Mouse (Mus musculus) spleen, postnatal 36 days (tissue): ENCODE results near the gene Cdk6.
"Not testable (repeated sequence)": the region's sequence is repeated elsewhere in the genome, so short reads cannot be mapped to it uniquely, and the experiment has no call there.

Experiments
- DNase-seq, 2 experiments: peaks; one replicate each; pipeline ENCODE4 v3.0.0; 2022; ENCODE audit warnings: low spot score in 2 of 2, mixed read lengths in 1 of 2

The Cdk6 gene

GRCm38 (mm10) chr5:3420832-3421228 lies 79.5 kb downstream of the Cdk6 start:
- peak; percentile 14 to 17 for DNase-seq

GRCm38 (mm10) chr5:3433131-3433700 lies 91.9 kb downstream of the Cdk6 start:
- DNase-seq, result not testable (repeated sequence)

GRCm38 (mm10) chr5:3434105-3434504 lies 92.8 kb downstream of the Cdk6 start:
- not testable (repeated sequence) for DNase-seq

GRCm38 (mm10) chr5:3438453-3439003 lies 97.2 kb downstream of the Cdk6 start:
- not testable (repeated sequence) for DNase-seq

GRCm38 (mm10) chr5:3439386-3439785 lies 98.1 kb downstream of the Cdk6 start:
- DNase-seq, result not testable (repeated sequence)

GRCm38 (mm10) chr5:3442524-3442923 lies 101.2 kb downstream of the Cdk6 start:
- not testable (repeated sequence) for DNase-seq

GRCm38 (mm10) chr5:3451233-3451632 lies 109.9 kb downstream of the Cdk6 start:
- DNase-seq, result not testable (repeated sequence)

GRCm38 (mm10) chr5:3453946-3454345 lies 112.7 kb downstream of the Cdk6 start:
- DNase-seq, result not testable (repeated sequence)

GRCm38 (mm10) chr5:3460907-3461306 lies 119.6 kb downstream of the Cdk6 start:
- DNase-seq, result peak; percentile 35 to 45

- no peak for DNase-seq
These were observed 120.1 kb downstream of the Cdk6 start for GRCm38 (mm10) chr5:3461401-3461800.

GRCm38 (mm10) chr5:3462897-3463757 lies 121.8 kb downstream of the Cdk6 start:
- no peak for DNase-seq

GRCm38 (mm10) chr5:3463758-3464157 lies 122.5 kb downstream of the Cdk6 start:
- no peak for DNase-seq

- no peak for DNase-seq
These were observed 125.0 kb downstream of the Cdk6 start for GRCm38 (mm10) chr5:3466069-3466877.

GRCm38 (mm10) chr5:3470866-3471265 lies 129.6 kb downstream of the Cdk6 start:
- DNase-seq, result no peak

- DNase-seq, result no peak
These were observed 131.2 kb downstream of the Cdk6 start for GRCm38 (mm10) chr5:3472311-3473156.

GRCm38 (mm10) chr5:3477711-3478110 lies 136.4 kb downstream of the Cdk6 start:
- DNase-seq, result no peak

GRCm38 (mm10) chr5:3478216-3478615 lies 136.9 kb downstream of the Cdk6 start:
- no peak for DNase-seq

GRCm38 (mm10) chr5:3479016-3479795 lies 137.9 kb downstream of the Cdk6 start:
- DNase-seq, result no peak

GRCm38 (mm10) chr5:3480637-3481395 lies 139.5 kb downstream of the Cdk6 start:
- no peak for DNase-seq
